Mouse (Mus musculus) erythroblast, embryonic 14.5 days (primary cell): ENCODE data around the gene Chmp3.

Experiments used
- GATA1 ChIP-seq: IDR thresholded peaks from 2 replicates; pipeline ENCODE4 v1.6.1; 2012; ENCODE audit warnings: low read length, inconsistent platforms, mixed read lengths
- TAL1 ChIP-seq: IDR thresholded peaks from 3 replicates; pipeline ENCODE4 v1.6.1; 2012; ENCODE audit warnings: low read length, inconsistent platforms, mixed read lengths

DNA sequence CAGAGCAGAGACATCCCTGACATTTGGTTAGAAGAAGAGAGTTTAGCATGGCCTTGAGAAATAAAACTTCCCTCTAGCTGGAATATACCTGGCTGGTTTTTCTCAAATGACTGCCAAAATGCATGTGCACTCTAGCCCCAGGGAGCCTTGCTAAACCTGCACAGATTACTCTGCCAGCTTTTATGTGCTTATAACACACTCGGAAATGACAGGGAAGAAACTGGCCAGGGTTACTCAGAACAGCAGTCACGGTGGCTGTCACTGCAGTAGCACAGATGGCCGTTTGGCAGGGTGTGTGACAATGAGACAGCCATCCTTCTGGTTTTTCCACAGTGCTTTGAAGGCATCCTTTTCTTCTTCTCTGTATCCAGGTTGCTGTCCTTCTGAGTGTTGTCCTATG is 18.0 kb upstream of the Chmp3 start:
- TF ChIP-seq GATA1: no peak
- no peak for TF ChIP-seq TAL1
